Mouse (Mus musculus) CD4-positive naive resting alpha-beta T cell, adult 76 days (primary cell): ENCODE data around the gene Aasdhppt. TPM values are rescaled to one million over a fixed set of nuclear protein-coding genes. Genes with fewer than 3 reads are reported as not detected.

Source experiments
- total RNA-seq: library from RNA; stranded (reverse); gene quantifications from one replicate; pipeline ENCODE4 v1.2.4, GENCODE M21; 2023

The Aasdhppt gene
- total RNA-seq, result 9.0 TPM

DNA sequence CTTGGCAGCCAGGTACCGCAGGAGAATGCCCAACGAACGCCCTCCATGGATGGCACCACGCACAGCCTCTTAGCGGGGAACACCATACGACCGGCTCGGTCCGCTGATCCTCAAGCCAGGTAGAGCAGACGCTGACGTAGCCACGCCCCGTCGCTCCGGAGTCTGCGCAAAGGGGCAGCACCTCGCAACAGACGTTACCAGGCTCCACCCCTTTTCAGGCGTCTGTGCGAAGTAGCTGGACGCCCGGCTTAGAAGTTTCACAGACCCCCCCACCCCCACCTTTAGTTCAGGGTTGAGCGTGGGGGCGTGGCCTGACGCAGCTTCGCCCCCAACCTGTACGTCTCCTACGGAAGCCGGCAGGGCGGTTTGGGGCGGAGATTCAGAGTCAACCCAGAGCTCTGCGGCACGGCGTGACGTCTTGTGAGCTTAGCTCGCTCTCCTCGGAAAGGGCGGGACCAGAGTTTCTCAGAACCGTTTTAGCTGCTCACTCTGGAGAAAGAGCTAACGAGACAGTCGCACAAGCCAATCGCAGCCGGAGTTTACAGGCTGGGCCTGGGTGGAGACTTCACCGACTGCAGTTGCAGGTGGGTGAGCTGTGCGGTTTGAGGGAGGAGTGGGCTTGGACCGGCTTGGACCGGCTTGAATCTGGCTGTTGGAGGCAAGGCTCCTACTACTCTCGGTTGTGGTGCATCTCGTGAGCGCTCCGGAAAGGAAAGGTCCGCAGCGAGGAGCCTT lies at the start of gene Aasdhppt, which contains the start of gene Kbtbd3:
Gene Aasdhppt (minus strand): TSS at position 121 of the 735 bp plus-strand sequence.
Gene Kbtbd3 (plus strand): TSS at position 483 of the 735 bp plus-strand sequence.

Other genes with a start within 250 kb of the Aasdhppt start
- gene Kbtbd3, start 362 bp upstream of the Aasdhppt start, total RNA-seq, result 1.7 TPM
- gene Msantd4, start 67.1 kb upstream of the Aasdhppt start, total RNA-seq, result 10.2 TPM